Mouse (Mus musculus) hindbrain, embryonic 13.5 days (tissue): Measurements from ENCODE around the gene Olfr1105. TPM values are rescaled to one million over a fixed set of nuclear protein-coding genes. Genes with fewer than 3 reads are reported as not detected.

Experiments used
- ATAC-seq: fragments of 200-750 bp; cut with Nextera tagmentation; 2 replicates; pipeline ENCODE4 v1.8.0; 2017; ENCODE audit warnings: moderate TSS enrichment; ENCODE audit not compliant: low FRiP score
- H3K27ac ChIP-seq: fragments of 300-500 bp; sonication (generic); 2 replicates; pipeline ENCODE4 v1.5.1; 2015; ENCODE audit warnings: inconsistent platforms, mild to moderate bottlenecking, moderate library complexity
- H3K27me3 ChIP-seq: fragments of 300-500 bp; sonication (generic); 2 replicates; pipeline ENCODE4 v1.6.1; 2015; ENCODE audit warnings: mild to moderate bottlenecking, inconsistent platforms
- H3K36me3 ChIP-seq: fragments of 300-500 bp; sonication (generic); 2 replicates; pipeline ENCODE4 v1.6.1; 2015; ENCODE audit warnings: mild to moderate bottlenecking, inconsistent platforms
- H3K4me1 ChIP-seq: fragments of 300-500 bp; sonication (generic); replicated peaks from 2 replicates; pipeline ENCODE4 v1.6.1; 2015; ENCODE audit warnings: inconsistent platforms
- H3K4me2 ChIP-seq: fragments of 300-500 bp; sonication (generic); 2 replicates; pipeline ENCODE4 v1.6.1; 2015; ENCODE audit warnings: inconsistent platforms, mild to moderate bottlenecking, moderate library complexity
- H3K4me3 ChIP-seq: fragments of 300-500 bp; sonication (generic); 2 replicates; pipeline ENCODE4 v1.5.1; 2015; ENCODE audit warnings: mild to moderate bottlenecking, inconsistent platforms
- H3K9ac ChIP-seq: fragments of 300-500 bp; sonication (generic); 2 replicates; pipeline ENCODE4 v1.6.1; 2015; ENCODE audit warnings: mild to moderate bottlenecking, inconsistent platforms
- H3K9me3 ChIP-seq: fragments of 300-500 bp; sonication (generic); 2 replicates; pipeline ENCODE4 v1.6.1; 2016; ENCODE audit warnings: inconsistent platforms
- WGBS: fragments of 180-500 bp; shearing (Covaris S2); methylation state at CpG from one replicate; pipeline ENCODE4 v1.1.7; 2015; 5-methylcytosine and 5-hydroxymethylcytosine counted together
- polyA plus RNA-seq: library from polyadenylated mRNA; unstranded; fragments of >200 nt; fragmentation: Nextera tagmentation; extraction: Ambion mirVana; gene quantifications from 2 replicates; pipeline ENCODE4 v1.2.1, GENCODE M21; 2015

Olfr1105 gene
- polyA plus RNA-seq, result not detected in 2 replicates

DNA sequence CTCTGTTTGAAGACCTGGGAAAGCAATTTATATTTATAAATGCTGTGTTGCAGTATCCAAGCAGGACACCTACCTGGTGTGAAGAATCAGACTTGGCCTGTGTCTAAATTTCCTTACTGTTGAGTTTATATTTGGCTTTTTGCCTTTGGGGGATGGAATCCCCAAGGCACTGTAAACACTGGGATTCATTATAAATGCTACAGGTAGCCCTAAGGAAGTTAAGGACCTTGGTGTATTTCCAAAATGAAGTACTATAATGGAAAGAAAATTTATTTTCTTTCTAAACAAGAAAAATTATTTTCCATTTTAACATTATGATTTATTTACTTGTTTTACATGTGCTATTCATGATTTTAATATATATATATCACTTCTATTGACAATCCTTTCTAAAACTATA is at the start of gene Olfr1105:
Gene Olfr1105, minus strand, starts transcription at position 101 of the 400 bp plus-strand sequence.
- H3K9ac ChIP-seq, result no peak within 1 kb of the TSS
- no peaks in the 10 kb centered on the region for H3K36me3 ChIP-seq

GRCm38 (mm10) chr2:87075717-87076116 is 39.4 kb upstream of the Olfr1105 start, which contains the start of gene Olfr1107:
TSS of gene Olfr1107 (minus strand) at chr2:87075817.
- ATAC-seq, result no peak
- no peaks in the 10 kb centered on the region for H3K36me3 ChIP-seq
- no peak within 1 kb of the TSS for H3K4me2 ChIP-seq
- H3K9me3 ChIP-seq, result no peaks in the 10 kb centered on the region
- WGBS, result 91% methylated on average over 1 of the region's 1 CpGs
- no peaks in the 10 kb centered on the region for H3K27me3 ChIP-seq
- H3K4me3 ChIP-seq, result no peak within 1 kb of the TSS
- no peak within 1 kb of the TSS for H3K27ac ChIP-seq
- H3K9ac ChIP-seq, result no peak within 1 kb of the TSS
- H3K4me1 ChIP-seq, result no peaks in the 10 kb centered on the region

More for the DNA sequence above, at the start of gene Olfr1105:
- H3K27ac ChIP-seq, result no peak within 1 kb of the TSS
- H3K4me3 ChIP-seq, result no peak within 1 kb of the TSS
- H3K4me1 ChIP-seq, result no peaks in the 10 kb centered on the region
- H3K4me2 ChIP-seq, result no peak within 1 kb of the TSS
- no peaks in the 10 kb centered on the region for H3K9me3 ChIP-seq
- no peaks in the 10 kb centered on the region for H3K27me3 ChIP-seq
- ATAC-seq, result no peak

DNA sequence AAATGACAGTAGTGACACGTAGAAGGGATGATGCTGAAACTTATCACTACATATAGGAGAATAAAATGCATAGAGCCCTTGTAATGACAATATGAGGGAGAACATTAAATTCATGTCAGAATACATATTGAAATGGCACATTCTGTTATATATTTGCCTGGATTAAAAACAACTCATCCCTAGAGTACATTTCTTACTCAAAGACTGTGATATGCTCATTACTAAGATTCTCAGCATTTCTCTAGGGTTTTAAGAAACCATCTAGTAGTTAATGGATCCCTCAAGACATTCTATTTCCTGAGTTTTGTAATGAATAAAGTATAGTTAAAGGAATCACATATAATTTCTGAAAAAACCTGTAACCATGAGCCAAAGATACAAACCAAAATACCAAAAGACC is 15.8 kb upstream of the Olfr1105 start, which contains the start of gene Olfr1106:
Gene Olfr1106, minus strand, starts transcription at position 101 of the 400 bp plus-strand sequence.
- H3K4me2 ChIP-seq, result no peak within 1 kb of the TSS
- H3K9me3 ChIP-seq, result no peaks in the 10 kb centered on the region
- no peaks in the 10 kb centered on the region for H3K36me3 ChIP-seq
- H3K9ac ChIP-seq, result no peak within 1 kb of the TSS
- no peak within 1 kb of the TSS for H3K27ac ChIP-seq
- no peaks in the 10 kb centered on the region for H3K27me3 ChIP-seq
- no peaks in the 10 kb centered on the region for H3K4me1 ChIP-seq
- no peak for ATAC-seq
- no peak within 1 kb of the TSS for H3K4me3 ChIP-seq
- 79% methylated on average over 1 of the region's 1 CpGs for WGBS

- H3K27ac ChIP-seq, result no peak within 1 kb of the TSS
- H3K9ac ChIP-seq, result no peak within 1 kb of the TSS
- no peak within 1 kb of the TSS for H3K4me2 ChIP-seq
- H3K36me3 ChIP-seq, result no peaks in the 10 kb centered on the region
- no peak for ATAC-seq
- H3K27me3 ChIP-seq, result no peaks in the 10 kb centered on the region
- H3K9me3 ChIP-seq, result no peaks in the 10 kb centered on the region
- H3K4me1 ChIP-seq, result no peaks in the 10 kb centered on the region
- no peak within 1 kb of the TSS for H3K4me3 ChIP-seq
- 87% methylated on average over 1 of the region's 1 CpGs for WGBS
Observed at GRCm38 (mm10) chr2:87026980-87027379, 9.4 kb downstream of the Olfr1105 start, which contains the start of gene Olfr1104. TSS of gene Olfr1104 (minus strand) at chr2:87027080.

GRCm38 (mm10) chr2:86998098-86998497 is 38.2 kb downstream of the Olfr1105 start, which contains the start of gene Olfr1102:
TSS of gene Olfr1102 (plus strand) at chr2:86998398.
- Histone ChIP-seq H3K9me3 (no peaks in the 10 kb centered on the region), H3K27me3 (no peaks in the 10 kb centered on the region), H3K4me2 (no peak within 1 kb of the TSS), H3K36me3 (no peaks in the 10 kb centered on the region), H3K4me3 (no peak within 1 kb of the TSS), H3K9ac (no peak within 1 kb of the TSS), H3K4me1 (no peaks in the 10 kb centered on the region), H3K27ac (no peak within 1 kb of the TSS)
- ATAC-seq, result no peak

GRCm38 (mm10) chr2:86991121-86991520 is 45.2 kb downstream of the Olfr1105 start, which contains the start of gene Olfr1101:
TSS of gene Olfr1101 (minus strand) at chr2:86991221.
- Histone ChIP-seq H3K27me3 (no peaks in the 10 kb centered on the region), H3K9me3 (no peaks in the 10 kb centered on the region), H3K9ac (no peak within 1 kb of the TSS), H3K4me2 (no peak within 1 kb of the TSS), H3K4me1 (no peaks in the 10 kb centered on the region), H3K4me3 (no peak within 1 kb of the TSS), H3K36me3 (no peaks in the 10 kb centered on the region), H3K27ac (no peak within 1 kb of the TSS)
- no peak for ATAC-seq
- WGBS, result 87% methylated on average over 3 of the region's 3 CpGs

Other genes with a start within 250 kb of the Olfr1105 start
- not detected in 2 replicates for gene Olfr141, start 226.5 kb downstream of the Olfr1105 start, polyA plus RNA-seq
- not detected in 2 replicates for gene Olfr1094, start 211.9 kb downstream of the Olfr1105 start, polyA plus RNA-seq
- gene Olfr1095, start 184.8 kb downstream of the Olfr1105 start, polyA plus RNA-seq, result not detected in 2 replicates
- not detected in 2 replicates for gene Gm13723, start 161.7 kb downstream of the Olfr1105 start, polyA plus RNA-seq
- not detected in 2 replicates for gene Olfr1097, start 144.3 kb downstream of the Olfr1105 start, polyA plus RNA-seq
- gene Olfr1098, start 112.0 kb downstream of the Olfr1105 start, polyA plus RNA-seq, result not detected in 2 replicates
- not detected in 2 replicates for gene Olfr1099, start 75.8 kb downstream of the Olfr1105 start, polyA plus RNA-seq
- gene Olfr1100, start 56.6 kb downstream of the Olfr1105 start, polyA plus RNA-seq, result not detected in 2 replicates
- not detected in 2 replicates for gene Olfr1101, start 45.3 kb downstream of the Olfr1105 start, polyA plus RNA-seq
- gene Olfr1102, start 38.1 kb downstream of the Olfr1105 start, polyA plus RNA-seq, result not detected in 2 replicates
- not detected in 2 replicates for gene Olfr1104, start 9.5 kb downstream of the Olfr1105 start, polyA plus RNA-seq
- gene Olfr1106, start 15.7 kb upstream of the Olfr1105 start, polyA plus RNA-seq, result not detected in 2 replicates
- not detected in 2 replicates for gene Olfr1107, start 39.3 kb upstream of the Olfr1105 start, polyA plus RNA-seq
- gene Olfr1109, start 59.5 kb upstream of the Olfr1105 start, polyA plus RNA-seq, result not detected in 2 replicates
- not detected in 2 replicates for gene Olfr259, start 78.0 kb upstream of the Olfr1105 start, polyA plus RNA-seq
- gene Olfr1110, start 103.8 kb upstream of the Olfr1105 start, polyA plus RNA-seq, result not detected in 2 replicates
- not detected in 2 replicates for gene Olfr1111, start 116.1 kb upstream of the Olfr1105 start, polyA plus RNA-seq
- not detected in 2 replicates for gene Olfr1112, start 151.3 kb upstream of the Olfr1105 start, polyA plus RNA-seq
- gene Olfr1113, start 172.4 kb upstream of the Olfr1105 start, polyA plus RNA-seq, result not detected in 2 replicates
- not detected in 2 replicates for gene Olfr1115, start 211.5 kb upstream of the Olfr1105 start, polyA plus RNA-seq
- not detected in 2 replicates for gene Olfr1116, start 231.0 kb upstream of the Olfr1105 start, polyA plus RNA-seq